In genomic region chr3:121354861-121355470, GRCm38 (mm10) we compare ENCODE assay signal across 19 mouse cellular contexts.
DNase-seq lines count a peak whose midpoint lies in the region; ATAC-seq and TF ChIP-seq lines count a peak whose summit lies in the region.
"Had no signal": no experiment of that assay in that cellular context is flagged by ENCODE, and none has a peak within 500 bp of the region (broad histone marks: within the 10 kb centered on the region; RNA-seq: fewer than 3 reads in every experiment).

No protein-coding gene starts in this region.

- H3K4me1 ChIP-seq in midbrain, embryonic 15.5 days = peaks cover 6% of the 10 kb centered on the region
- peaks cover 7% of the 10 kb centered on the region for H3K4me1 ChIP-seq in midbrain, embryonic 11.5 days (ENCODE audit: control insufficient read depth, insufficient read depth, low read length)
- H3K4me1 ChIP-seq in heart, adult 2 months (ENCODE audit: control insufficient read depth, insufficient read depth, low read length) = peaks cover under 1% of the 10 kb centered on the region; the same call in 1 of the 2 replicates

- no peak overlapping the region for H3K4me3 ChIP-seq in midbrain, embryonic 15.5 days
- H3K4me3 ChIP-seq in midbrain, embryonic 11.5 days (ENCODE audit: low read depth, low read length) = no peak overlapping the region
- H3K4me3 ChIP-seq in heart, adult 2 months = no peak overlapping the region
- H3K4me3 ChIP-seq: forebrain, embryonic 12.5 days; neural tube, embryonic 13.5 days had no signal

- no peak overlapping the region for H3K27ac ChIP-seq in midbrain, embryonic 15.5 days
- no peak overlapping the region for H3K27ac ChIP-seq in midbrain, embryonic 11.5 days (ENCODE audit: low read depth, low read length)
- no peak overlapping the region for H3K27ac ChIP-seq in heart, adult 2 months
- H3K27ac ChIP-seq: forebrain, embryonic 12.5 days; hindbrain, postnatal 0 days; neural tube, embryonic 13.5 days had no signal

- TF ChIP-seq CTCF in heart, adult 2 months (IDR thresholded peaks at IDR 0.05) = no peak

- no peak for TF ChIP-seq POLR2A in heart, adult 2 months (IDR thresholded peaks at IDR 0.05; ENCODE audit: insufficient read depth, low read depth, low read length)

- WGBS in midbrain, embryonic 15.5 days = 82% methylated on average over 18 of the region's 18 CpGs
- WGBS in midbrain, embryonic 11.5 days = 87% methylated on average over 18 of the region's 18 CpGs
- whole genome bisulfite sequencing in heart, adult 2 months = 91% methylated on average over 18 of the region's 18 CpGs

- no peak for DNase-seq in midbrain, embryonic 11.5 days (ENCODE audit: low spot score, missing footprints)
- peak; percentile 44 for DNase-seq in adrenal gland, postnatal 25 days
- DNase-seq in cerebellum, adult 8-10 months = peak; percentile 61
- DNase-seq in heart, adult 2 months = no peak
- no peak for DNase-seq in thymus, postnatal 25 days
- DNase-seq: embryo, embryonic 11 days; gastrocnemius, postnatal 36 days; heart, postnatal 14 days; kidney, adult 2 months; layer of hippocampus, postnatal 36 days; lung, adult 18-20 months; thymus, postnatal 36 days had no signal

- intact Hi-C loops in heart, adult 2 months (cut with DNase I) = no loop called here

- H3K4me2 ChIP-seq in midbrain, embryonic 15.5 days = no peak overlapping the region
- no peak overlapping the region for H3K4me2 ChIP-seq in midbrain, embryonic 11.5 days
- H3K4me2 ChIP-seq: forebrain, embryonic 12.5 days; heart, embryonic 11.5 days; neural tube, embryonic 13.5 days had no signal

- 0 out of 2 replicates have a peak, but pooled peaks have one; percentile 34 for ATAC-seq in midbrain, embryonic 15.5 days (replicated peaks)
- no peak for ATAC-seq in midbrain, embryonic 11.5 days (ENCODE audit: low FRiP score)
- ATAC-seq in hematopoietic stem cell, adult 5-6 weeks (replicated peaks in 1 of 2; ENCODE audit: insufficient read depth in 1 of 2, low FRiP score in 2 of 2, low TSS enrichment in 1 of 2, low read depth in 1 of 2, poor library complexity in 2 of 2, severe bottlenecking in 2 of 2) = peak; percentile 8 to 31; a peak in 1 of 4 replicates
- no peak for ATAC-seq in inflammation-experienced regulatory T-cells, adult 6 months
- ATAC-seq: hindbrain, postnatal 0 days had no signal

- H3K9ac ChIP-seq in midbrain, embryonic 15.5 days = no peak overlapping the region
- no peak overlapping the region for H3K9ac ChIP-seq in midbrain, embryonic 11.5 days (ENCODE audit: low read length)
- H3K9ac ChIP-seq in heart, adult 2 months (ENCODE audit: low read depth, low read length) = no peak overlapping the region
- H3K9ac ChIP-seq: forebrain, embryonic 12.5 days; neural tube, embryonic 13.5 days had no signal

- no peaks in the 10 kb centered on the region for H3K36me3 ChIP-seq in midbrain, embryonic 15.5 days (replicated peaks)
- no peaks in the 10 kb centered on the region; the same call in 1 of the 2 replicates for H3K36me3 ChIP-seq in midbrain, embryonic 11.5 days (ENCODE audit: control insufficient read depth, insufficient read depth, low read length)
- no peaks in the 10 kb centered on the region for H3K36me3 ChIP-seq in heart, adult 2 months (ENCODE audit: control insufficient read depth, insufficient read depth, low read length)
- H3K36me3 ChIP-seq: forebrain, embryonic 12.5 days; neural tube, embryonic 13.5 days had no signal

- H3K9me3 ChIP-seq in midbrain, embryonic 15.5 days = no peaks in the 10 kb centered on the region
- H3K9me3 ChIP-seq in midbrain, embryonic 11.5 days (ENCODE audit: control insufficient read depth, low read length) = no peaks in the 10 kb centered on the region
- H3K9me3 ChIP-seq: forebrain, embryonic 12.5 days; neural tube, embryonic 13.5 days had no signal

- TF ChIP-seq EP300 in heart, adult 2 months (IDR thresholded peaks at IDR 0.05; ENCODE audit: insufficient read depth, low read depth, low read length) = no peak

- H3K27me3 ChIP-seq in midbrain, embryonic 15.5 days (replicated peaks) = no peaks in the 10 kb centered on the region
- no peaks in the 10 kb centered on the region; the same call in 1 of the 2 replicates for H3K27me3 ChIP-seq in midbrain, embryonic 11.5 days (ENCODE audit: control insufficient read depth, insufficient read depth, low read length)
- H3K27me3 ChIP-seq in heart, adult 2 months (ENCODE audit: control insufficient read depth, insufficient read depth, low read length) = no peaks in the 10 kb centered on the region
- H3K27me3 ChIP-seq: neural tube, embryonic 13.5 days had no signal

- H3K79me2 ChIP-seq in heart, adult 2 months (replicated peaks; ENCODE audit: control insufficient read depth, insufficient read depth, low read length) = no peaks in the 10 kb centered on the region

Comparison
In these comparisons a context has a peak if more than half of its experiments do, and no peak if none do; other contexts are left out.
1. ATAC-seq: peak in midbrain, embryonic 15.5 days (single experiment) and hematopoietic stem cell, adult 5-6 weeks (2 of 2); none in midbrain, embryonic 11.5 days (single experiment) and inflammation-experienced regulatory T-cells, adult 6 months (single experiment).
2. DNase-seq: peak in adrenal gland, postnatal 25 days (single experiment) and cerebellum, adult 8-10 months (single experiment); none in midbrain, embryonic 11.5 days (single experiment), heart, adult 2 months (0 of 2) and thymus, postnatal 25 days (single experiment).